Mouse (Mus musculus) intestine, embryonic 16.5 days (tissue): Measurements from ENCODE around the gene Orc1. TPM values are rescaled to one million over a fixed set of nuclear protein-coding genes. Genes with fewer than 3 reads are reported as not detected.

Experiments
- ATAC-seq: fragments of 200-750 bp; cut with Nextera tagmentation; 2 replicates; pipeline ENCODE4 v1.8.0; 2017; ENCODE audit warnings: moderate TSS enrichment, moderate library complexity
- H3K27ac ChIP-seq: fragments of 300-500 bp; sonication (generic); 2 replicates; pipeline ENCODE4 v1.5.1; 2014; ENCODE audit warnings: mild to moderate bottlenecking, low read length
- H3K27me3 ChIP-seq: fragments of 300-500 bp; sonication (generic); replicated peaks from 2 replicates; pipeline ENCODE4 v1.6.1; 2014; ENCODE audit warnings: low read length, control low read depth, mixed read lengths; ENCODE audit not compliant: control insufficient read depth, insufficient read depth
- H3K36me3 ChIP-seq: fragments of 300-500 bp; sonication (generic); 2 replicates; pipeline ENCODE4 v1.6.1; 2014; ENCODE audit warnings: low read length, control low read depth; ENCODE audit not compliant: control insufficient read depth, insufficient read depth
- H3K4me1 ChIP-seq: fragments of 300-500 bp; sonication (generic); 2 replicates; pipeline ENCODE4 v1.6.1; 2014; ENCODE audit warnings: low read length, control low read depth, mixed read lengths; ENCODE audit not compliant: control insufficient read depth, insufficient read depth
- H3K4me2 ChIP-seq: fragments of 300-500 bp; sonication (generic); 2 replicates; pipeline ENCODE4 v1.6.1; 2014; ENCODE audit warnings: low read depth, low read length, control low read depth
- H3K4me3 ChIP-seq: fragments of 300-500 bp; sonication (generic); 2 replicates; pipeline ENCODE4 v1.5.1; 2014; ENCODE audit warnings: mild to moderate bottlenecking, low read length
- H3K9ac ChIP-seq: fragments of 300-500 bp; sonication (generic); 2 replicates; pipeline ENCODE4 v1.6.1; 2014; ENCODE audit warnings: low read depth, low read length
- H3K9me3 ChIP-seq: fragments of 300-500 bp; sonication (generic); 2 replicates; pipeline ENCODE4 v1.6.1; 2016; ENCODE audit warnings: low read length, control low read depth; ENCODE audit not compliant: control insufficient read depth
- WGBS: fragments of 180-500 bp; shearing (Covaris S2); extraction: QIAGEN DNeasy Blood & Tissue Kit; methylation state at CpG from one replicate; pipeline ENCODE4 v1.1.7; 2014; 5-methylcytosine and 5-hydroxymethylcytosine counted together
- polyA plus RNA-seq: library from polyadenylated mRNA; unstranded; fragments of >200 nt; fragmentation: Nextera tagmentation; extraction: Ambion mirVana; gene quantifications from 2 replicates; pipeline ENCODE4 v1.2.1, GENCODE M21; 2015

Gene Orc1
- 9.4 and 10.3 TPM in 2 replicates for polyA plus RNA-seq

DNA sequence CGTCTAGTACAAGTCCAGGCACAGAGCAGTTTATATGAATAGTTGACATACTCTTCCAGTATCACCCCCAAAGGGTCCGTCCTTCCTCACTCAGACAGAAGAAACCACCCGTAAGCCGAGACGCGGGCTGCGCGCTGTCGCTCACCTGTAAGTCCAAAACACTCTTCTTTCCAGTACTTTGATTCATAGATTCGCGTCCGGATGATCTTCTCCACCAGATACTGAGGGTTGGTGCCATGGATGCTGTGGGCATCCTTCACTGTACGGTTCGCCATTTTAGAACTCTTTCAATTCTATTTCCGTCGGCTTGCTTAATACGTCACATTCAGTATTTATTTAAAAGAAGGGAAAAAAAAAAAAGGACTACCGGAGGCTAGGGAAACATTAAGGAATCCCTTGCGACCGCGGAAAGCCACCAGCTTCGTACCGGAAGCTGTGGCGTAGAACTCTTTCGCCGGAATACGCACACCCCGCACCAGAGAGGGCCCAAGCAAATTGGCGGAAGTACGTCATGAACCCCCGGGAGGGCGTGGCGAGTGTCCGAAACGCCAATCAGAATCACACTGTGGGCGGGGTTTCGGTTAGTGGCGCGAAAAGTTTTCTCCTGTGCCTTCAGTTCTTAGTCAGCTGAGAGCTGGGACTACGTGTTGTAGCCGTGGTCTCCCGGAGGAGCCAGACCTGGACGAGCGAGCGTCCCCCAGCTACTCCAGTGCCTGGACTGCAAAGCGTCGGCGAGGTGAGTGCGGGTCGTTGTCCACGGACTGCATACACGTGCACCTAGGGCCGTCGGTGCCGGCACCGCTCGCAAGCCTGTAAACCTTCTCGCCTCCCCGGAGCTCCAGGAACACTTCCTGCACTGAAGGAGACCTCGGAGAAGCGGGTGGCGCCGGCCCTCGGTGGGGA is at the start of gene Orc1, which contains the start of gene Prpf38a:
TSS of gene Orc1 (plus strand) at position 584 of the 903 bp plus-strand sequence.
TSS of gene Prpf38a (minus strand) at position 497 of the 903 bp plus-strand sequence.
- ATAC-seq = peak; percentile 99
- Histone ChIP-seq H3K9ac (peak within 1 kb of the TSS; percentile 70), H3K4me3 (peak within 1 kb of the TSS; percentile 70), H3K9me3 (no peaks in the 10 kb centered on the region), H3K27ac (peak within 1 kb of the TSS; percentile 77), H3K36me3 (peaks cover 5% of the 10 kb centered on the region), H3K27me3 (no peaks in the 10 kb centered on the region), H3K4me1 (peaks cover 5% of the 10 kb centered on the region), H3K4me2 (peak within 1 kb of the TSS; percentile 84)
- WGBS = under 1% methylated on average over 64 of the region's 64 CpGs

- H3K4me2 ChIP-seq = no peak overlapping the region
Measured at GRCm38 (mm10) chr4:108539701-108540100, 39.5 kb upstream of the Orc1 start.

GRCm38 (mm10) chr4:108565026-108565425 is 14.2 kb upstream of the Orc1 start:
- Histone ChIP-seq H3K9ac (no peak overlapping the region), H3K36me3 (peaks cover 13% of the 10 kb centered on the region)
- 69% methylated on average over 1 of the region's 1 CpGs for WGBS

More at GRCm38 (mm10) chr4:108539701-108540100, 39.5 kb upstream of the Orc1 start:
- no peaks in the 10 kb centered on the region for H3K9me3 ChIP-seq
- no peaks in the 10 kb centered on the region for H3K36me3 ChIP-seq
- ATAC-seq = no peak
- no peak overlapping the region for H3K9ac ChIP-seq
- H3K27ac ChIP-seq = no peak overlapping the region
- H3K27me3 ChIP-seq = no peaks in the 10 kb centered on the region
- no peak overlapping the region for H3K4me3 ChIP-seq
- WGBS = 95% methylated on average over 2 of the region's 2 CpGs
- H3K4me1 ChIP-seq = no peaks in the 10 kb centered on the region

DNA sequence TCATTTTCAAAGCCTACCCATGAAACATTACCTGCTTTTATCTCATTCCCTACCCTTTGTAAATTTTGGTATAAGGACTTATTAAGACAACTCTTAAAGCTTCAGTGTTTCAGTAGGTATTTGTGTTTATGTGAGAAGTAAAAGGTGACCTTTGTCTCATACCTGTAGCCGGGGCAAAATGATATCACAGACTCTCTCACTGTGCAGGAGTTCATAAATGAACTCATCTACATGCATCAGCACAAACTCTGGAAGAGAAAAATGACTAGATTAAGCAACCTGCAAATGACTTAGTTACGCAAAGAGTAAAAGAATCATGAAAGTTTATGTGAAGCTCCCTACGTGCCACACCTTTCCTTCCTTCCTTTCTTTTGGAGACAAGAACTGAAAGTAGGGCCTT is 6.6 kb upstream of the Orc1 start:
- Histone ChIP-seq H3K36me3 (peaks cover 12% of the 10 kb centered on the region), H3K27ac (no peak overlapping the region), H3K9me3 (no peaks in the 10 kb centered on the region), H3K4me2 (no peak overlapping the region), H3K9ac (no peak overlapping the region), H3K4me3 (no peak overlapping the region), H3K27me3 (no peaks in the 10 kb centered on the region), H3K4me1 (peaks cover under 1% of the 10 kb centered on the region; the same call in 1 of the 2 replicates)
- WGBS = 91% methylated on average over 3 of the region's 3 CpGs
- no peak for ATAC-seq

More at GRCm38 (mm10) chr4:108565026-108565425, 14.2 kb upstream of the Orc1 start:
- Histone ChIP-seq H3K27ac (no peak overlapping the region), H3K4me1 (no peaks in the 10 kb centered on the region), H3K27me3 (no peaks in the 10 kb centered on the region), H3K4me3 (no peak overlapping the region), H3K4me2 (no peak overlapping the region), H3K9me3 (no peaks in the 10 kb centered on the region)
- no peak for ATAC-seq

GRCm38 (mm10) chr4:108579743-108580411 is 654 bp downstream of the Orc1 start:
- H3K27ac ChIP-seq = peak overlapping the region; percentile 75
- H3K36me3 ChIP-seq = peaks cover 4% of the 10 kb centered on the region
- H3K4me3 ChIP-seq = peak overlapping the region; percentile 70
- peak overlapping the region; percentile 70 for H3K9ac ChIP-seq
- WGBS = 2% methylated on average over 16 of the region's 16 CpGs
- H3K4me1 ChIP-seq = peaks cover 5% of the 10 kb centered on the region
- peak overlapping the region; percentile 84 for H3K4me2 ChIP-seq
- no peak for ATAC-seq
- no peaks in the 10 kb centered on the region for H3K9me3 ChIP-seq
- no peaks in the 10 kb centered on the region for H3K27me3 ChIP-seq

DNA sequence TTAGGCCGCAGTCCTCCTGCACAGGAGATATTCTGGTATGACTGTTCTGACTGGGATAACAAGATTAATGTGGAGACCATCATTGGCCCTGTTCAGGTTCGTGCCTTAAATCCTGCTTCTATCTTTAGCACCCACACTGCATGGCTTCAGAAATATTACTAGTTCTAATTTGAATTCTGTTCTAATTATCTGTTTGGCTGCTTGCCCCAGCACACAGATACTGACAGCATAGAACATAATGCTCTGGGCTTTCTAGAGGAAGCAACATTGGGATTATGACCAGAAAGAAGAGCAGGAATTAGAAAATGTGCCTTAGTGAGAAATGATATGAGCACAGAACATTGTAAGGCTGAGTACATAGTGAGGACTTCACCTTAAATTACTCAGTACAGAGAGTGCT is 14.2 kb downstream of the Orc1 start:
- no peak for ATAC-seq
- no peaks in the 10 kb centered on the region for H3K36me3 ChIP-seq
- no peaks in the 10 kb centered on the region; the same call in 1 of the 2 replicates for H3K4me1 ChIP-seq
- no peaks in the 10 kb centered on the region for H3K27me3 ChIP-seq
- H3K9me3 ChIP-seq = no peaks in the 10 kb centered on the region
- WGBS = 89% methylated on average over 2 of the region's 2 CpGs
- no peak overlapping the region for H3K4me2 ChIP-seq
- no peak overlapping the region for H3K27ac ChIP-seq
- no peak overlapping the region for H3K9ac ChIP-seq
- no peak overlapping the region for H3K4me3 ChIP-seq

DNA sequence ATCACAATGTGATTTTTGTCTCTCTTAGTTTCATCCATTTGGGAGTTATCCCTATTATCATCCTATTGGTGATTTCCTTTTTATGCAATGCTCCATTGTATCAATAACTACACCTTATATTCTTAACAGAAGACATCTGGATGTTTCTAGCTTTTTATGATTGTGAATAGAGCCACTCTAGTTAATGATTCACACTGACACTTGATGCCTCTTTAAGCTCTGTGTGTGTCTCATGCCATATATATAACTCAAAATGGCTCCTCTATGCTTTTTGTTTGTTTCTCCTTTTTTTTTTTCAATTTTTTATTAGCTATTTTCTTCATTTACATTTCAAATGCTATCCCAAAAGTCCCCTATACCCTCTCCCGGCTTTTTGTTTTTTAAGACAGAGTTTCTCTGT is 16.6 kb downstream of the Orc1 start:
- H3K4me2 ChIP-seq = no peak overlapping the region
- H3K9me3 ChIP-seq = no peaks in the 10 kb centered on the region
- WGBS = 71% methylated on average over 1 of the region's 1 CpGs
- no peak overlapping the region for H3K4me3 ChIP-seq
- peak overlapping the region; percentile 50 for H3K27ac ChIP-seq
- H3K27me3 ChIP-seq = no peaks in the 10 kb centered on the region
- no peaks in the 10 kb centered on the region for H3K36me3 ChIP-seq
- ATAC-seq = peak; percentile 77
- H3K9ac ChIP-seq = no peak overlapping the region
- H3K4me1 ChIP-seq = no peaks in the 10 kb centered on the region; the same call in 1 of the 2 replicates

GRCm38 (mm10) chr4:108598306-108598705 is 19.1 kb downstream of the Orc1 start:
- H3K27me3 ChIP-seq = no peaks in the 10 kb centered on the region
- no peak overlapping the region for H3K9ac ChIP-seq
- 80% methylated on average over 4 of the region's 4 CpGs for WGBS
- ATAC-seq = no peak
- H3K36me3 ChIP-seq = peaks cover 9% of the 10 kb centered on the region
- H3K9me3 ChIP-seq = peaks cover 5% of the 10 kb centered on the region
- H3K4me3 ChIP-seq = no peak overlapping the region
- H3K4me1 ChIP-seq = no peaks in the 10 kb centered on the region; the same call in 1 of the 2 replicates
- no peak overlapping the region for H3K27ac ChIP-seq
- H3K4me2 ChIP-seq = no peak overlapping the region

- H3K36me3 ChIP-seq = peaks cover 18% of the 10 kb centered on the region
- H3K4me1 ChIP-seq = no peaks in the 10 kb centered on the region
- H3K27me3 ChIP-seq = no peaks in the 10 kb centered on the region
- no peak overlapping the region for H3K9ac ChIP-seq
- peak; percentile 76 for ATAC-seq
- H3K4me3 ChIP-seq = no peak overlapping the region
- no peak overlapping the region for H3K4me2 ChIP-seq
- peak overlapping the region; percentile 49; the same call in 1 of the 2 replicates for H3K27ac ChIP-seq
- 82% methylated on average over 7 of the region's 7 CpGs for WGBS
- peaks cover 7% of the 10 kb centered on the region for H3K9me3 ChIP-seq
Measured at GRCm38 (mm10) chr4:108601870-108602269, 22.6 kb downstream of the Orc1 start.
